ENCODE assay signal across 8 mouse cellular contexts in genomic region chr2:156420327-156420693, GRCm38 (mm10). TPM values are rescaled to one million over a fixed set of nuclear protein-coding genes. Genes with fewer than 3 reads are reported as not detected.
DNase-seq lines count a peak whose midpoint lies in the region; ATAC-seq and TF ChIP-seq lines count a peak whose summit lies in the region.

No protein-coding gene starts in this region.

- 10% methylated on average over 11 of the region's 14 CpGs for WGBS in embryonic facial prominence, embryonic 14.5 days
- WGBS in hindbrain, embryonic 15.5 days: 6% methylated on average over 14 of the region's 14 CpGs
- 6% methylated on average over 14 of the region's 14 CpGs for WGBS in midbrain, embryonic 15.5 days

- H3K9ac ChIP-seq in embryonic facial prominence, embryonic 14.5 days (ENCODE audit: low read depth, low read length): peak overlapping the region; percentile 73
- peak overlapping the region; percentile 95 for H3K9ac ChIP-seq in hindbrain, embryonic 15.5 days
- H3K9ac ChIP-seq in midbrain, embryonic 15.5 days: peak overlapping the region; percentile 83

- intact Hi-C loops in left cerebral cortex, adult 2 months (cut with DNase I): no loop called here

- H3K27ac ChIP-seq in left cerebral cortex, adult 2 months: peak overlapping the region; percentile 74
- H3K27ac ChIP-seq in embryonic facial prominence, embryonic 14.5 days (replicated peaks; ENCODE audit: low read depth, low read length): no peak overlapping the region
- peak overlapping the region; percentile 97 for H3K27ac ChIP-seq in hindbrain, embryonic 15.5 days (replicated peaks)
- peak overlapping the region; percentile 96 for H3K27ac ChIP-seq in midbrain, embryonic 15.5 days

- no peaks in the 10 kb centered on the region for H3K9me3 ChIP-seq in embryonic facial prominence, embryonic 14.5 days (ENCODE audit: control insufficient read depth, low read length)
- no peaks in the 10 kb centered on the region for H3K9me3 ChIP-seq in hindbrain, embryonic 15.5 days
- no peaks in the 10 kb centered on the region for H3K9me3 ChIP-seq in midbrain, embryonic 15.5 days

- no peak for DNase-seq in left cerebral cortex, adult 2 months (ENCODE audit: extremely low spot score in 1 of 2, low spot score in 2 of 2)
- no peak for DNase-seq in left cerebral cortex, adult 9 months (ENCODE audit: low spot score in 2 of 2)
- DNase-seq in embryonic facial prominence, embryonic 14.5 days (ENCODE audit: low spot score): no peak
- no peak for DNase-seq in embryo, embryonic 10 days (ENCODE audit: low spot score)
- no peak for DNase-seq in adipocyte (ENCODE audit: low spot score)
- DNase-seq in frontal cortex, postnatal 25 days (ENCODE audit: low spot score in 2 of 2): no peak

- H3K4me2 ChIP-seq in embryonic facial prominence, embryonic 14.5 days (ENCODE audit: low read depth, low read length): peak overlapping the region; percentile 96
- peak overlapping the region; percentile 76 for H3K4me2 ChIP-seq in hindbrain, embryonic 15.5 days
- peak overlapping the region; percentile 78 for H3K4me2 ChIP-seq in midbrain, embryonic 15.5 days

- no peak for TF ChIP-seq CTCF in left cerebral cortex, adult 2 months (IDR thresholded peaks at IDR 0.05)

- peak overlapping the region; percentile 80 for H3K4me3 ChIP-seq in left cerebral cortex, adult 2 months
- peak overlapping the region; percentile 68 for H3K4me3 ChIP-seq in embryonic facial prominence, embryonic 14.5 days (ENCODE audit: low read depth, low read length)
- H3K4me3 ChIP-seq in hindbrain, embryonic 15.5 days: peak overlapping the region; percentile 93
- H3K4me3 ChIP-seq in midbrain, embryonic 15.5 days: peak overlapping the region; percentile 75

- peaks cover 31% of the 10 kb centered on the region for H3K27me3 ChIP-seq in embryonic facial prominence, embryonic 14.5 days (replicated peaks; ENCODE audit: control insufficient read depth, insufficient read depth, low read length)
- no peaks in the 10 kb centered on the region for H3K27me3 ChIP-seq in hindbrain, embryonic 15.5 days
- H3K27me3 ChIP-seq in midbrain, embryonic 15.5 days (replicated peaks): no peaks in the 10 kb centered on the region

- peaks cover 15% of the 10 kb centered on the region for H3K4me1 ChIP-seq in embryonic facial prominence, embryonic 14.5 days (ENCODE audit: control insufficient read depth, insufficient read depth, low read length)
- peaks cover 48% of the 10 kb centered on the region for H3K4me1 ChIP-seq in hindbrain, embryonic 15.5 days (replicated peaks)
- peaks cover 44% of the 10 kb centered on the region for H3K4me1 ChIP-seq in midbrain, embryonic 15.5 days

- ATAC-seq in embryonic facial prominence, embryonic 14.5 days (ENCODE audit: low read depth): peak; percentile 4; the same call in 1 of the 2 replicates
- peak; percentile 43; the same call in 1 of the 2 replicates for ATAC-seq in hindbrain, embryonic 15.5 days (ENCODE audit: low FRiP score, low read depth)
- peak; percentile 40 for ATAC-seq in midbrain, embryonic 15.5 days (replicated peaks)

- no peaks in the 10 kb centered on the region for H3K36me3 ChIP-seq in embryonic facial prominence, embryonic 14.5 days (ENCODE audit: control insufficient read depth, insufficient read depth, low read length)
- H3K36me3 ChIP-seq in hindbrain, embryonic 15.5 days: no peaks in the 10 kb centered on the region
- H3K36me3 ChIP-seq in midbrain, embryonic 15.5 days (replicated peaks): no peaks in the 10 kb centered on the region

RNA-seq across cellular contexts. Expression of gene Epb41l1, which starts 0.4 kb away (rescaled TPM):
- total RNA-seq in left cerebral cortex, adult 2 months (2021): 100 to 1,000 TPM; 376 to 385 TPM
- polyA plus RNA-seq in embryonic facial prominence, embryonic 14.5 days (2014; fragmentation: Nextera tagmentation; extraction: Ambion mirVana): 4.0 and 4.7 TPM in 2 replicates
- 15.7 and 16.1 TPM in 2 replicates for polyA plus RNA-seq in hindbrain, embryonic 15.5 days (2015; fragmentation: Nextera tagmentation; extraction: Ambion mirVana)
- polyA plus RNA-seq in midbrain, embryonic 15.5 days (2015; fragmentation: Nextera tagmentation; extraction: Ambion mirVana): 15.6 and 19.6 TPM in 2 replicates
